Comparison of ENCODE assay signal across 16 mouse cellular contexts in genomic region chr12:99942441-99942840, GRCm38 (mm10). TPM values are rescaled to one million over a fixed set of nuclear protein-coding genes. Genes with fewer than 3 reads are reported as not detected.
DNase-seq lines count a peak whose midpoint lies in the region; TF ChIP-seq lines count a peak whose summit lies in the region.
"Had no signal": no experiment of that assay in that cellular context is flagged by ENCODE, and none has a peak within 500 bp of the region (broad histone marks: within the 10 kb centered on the region; RNA-seq: fewer than 3 reads in every experiment).

No protein-coding gene starts in this region.

- no peaks in the 10 kb centered on the region for H3K9me3 ChIP-seq in megakaryocyte, embryonic 14.5 days
- H3K9me3 ChIP-seq: forebrain, embryonic 10.5 days; hindbrain, embryonic 15.5 days; limb, embryonic 10.5 days had no signal

- no peak for TF ChIP-seq CTCF in spleen, adult 2 months (IDR thresholded peaks at IDR 0.05; ENCODE audit: extremely low read depth, insufficient read depth, insufficient read length, insufficient replicate concordance)

- 0 out of 2 replicates have a peak, but pooled peaks cover 3% of the 10 kb centered on the region for H3K36me3 ChIP-seq in spleen, adult 2 months (ENCODE audit: control insufficient read depth, insufficient read depth, low read length)
- H3K36me3 ChIP-seq in megakaryocyte, embryonic 14.5 days (replicated peaks; ENCODE audit: low read length): peaks cover 79% of the 10 kb centered on the region

- DNase-seq in heart, adult 11 months: peak; percentile 94
- DNase-seq in heart, postnatal 25 days (ENCODE audit: low spot score): no peak
- DNase-seq in spleen, adult 2 months (ENCODE audit: low read depth in 1 of 2, low spot score in 2 of 2): peak in 1 of 2 experiments; percentile 11
- DNase-seq in spleen, adult 12 weeks (ENCODE audit: low spot score): no peak
- no peak for DNase-seq in ovary, postnatal 14 days (ENCODE audit: low spot score)
- DNase-seq in urinary bladder, postnatal 10 days (ENCODE audit: low spot score): no peak
- DNase-seq in urinary bladder, postnatal 4 days (ENCODE audit: low spot score in 2 of 2): no peak
- DNase-seq: cerebellum, adult 2 months; kidney, adult 11 months; kidney, postnatal 14 days; thymus, adult 2 months had no signal

- H3K4me1 ChIP-seq in spleen, adult 2 months (ENCODE audit: control insufficient read depth, insufficient read depth, insufficient read length): peaks cover 6% of the 10 kb centered on the region; the same call in 1 of the 2 replicates
- peaks cover 58% of the 10 kb centered on the region for H3K4me1 ChIP-seq in megakaryocyte, embryonic 14.5 days
- H3K4me1 ChIP-seq: forebrain, embryonic 10.5 days; hindbrain, embryonic 15.5 days had no signal

- TF ChIP-seq POLR2A in spleen, adult 2 months (IDR thresholded peaks at IDR 0.05; ENCODE audit: low read depth, low read length): no peak

- H3K27ac ChIP-seq in spleen, adult 2 months (ENCODE audit: insufficient read depth, low read length): peak overlapping the region; percentile 19; the same call in 1 of the 2 replicates
- H3K27ac ChIP-seq: forebrain, embryonic 10.5 days; hindbrain, embryonic 15.5 days; limb, embryonic 10.5 days had no signal

- intact Hi-C loops in heart, postnatal 25 days (cut with DNase I): no loop called here

- no peaks in the 10 kb centered on the region for H3K27me3 ChIP-seq in spleen, adult 2 months (ENCODE audit: control insufficient read depth, insufficient read depth, low read length)
- no peaks in the 10 kb centered on the region for H3K27me3 ChIP-seq in megakaryocyte, embryonic 14.5 days (replicated peaks)
- H3K27me3 ChIP-seq: hindbrain, embryonic 15.5 days had no signal

- WGBS in spleen, adult 2 months: 19% methylated on average over 8 of the region's 8 CpGs

- no peak overlapping the region for H3K4me3 ChIP-seq in spleen, adult 2 months (ENCODE audit: extremely low read depth, insufficient read depth, insufficient read length)
- peak overlapping the region; percentile 80 for H3K4me3 ChIP-seq in megakaryocyte, embryonic 14.5 days (replicated peaks)
- H3K4me3 ChIP-seq: forebrain, embryonic 10.5 days; hindbrain, embryonic 15.5 days; limb, embryonic 10.5 days had no signal

RNA-seq across cellular contexts. Expression of gene Kcnk13, which starts 21.9 kb away (rescaled TPM):
- under 1 TPM; 0.22 to 0.36 TPM for total RNA-seq in heart, postnatal 25 days (2021)
- 2.8 and 3.4 TPM in 2 replicates for polyA plus RNA-seq in spleen, adult 2 months (2012; rRNA removed)
- 0.35 TPM in 1 of 2 replicates, not detected in the other for polyA plus RNA-seq in megakaryocyte, embryonic 14.5 days (2012; ENCODE audit: insufficient read depth, low replicate concordance)
- total RNA-seq: megakaryocyte-erythroid progenitor cell, adult 5-6 weeks had no signal

RNA-seq across cellular contexts. Expression of gene Tdp1, which starts 58.1 kb away (rescaled TPM):
- 10 to 100 TPM in 1 of 2 experiments, 1 to 10 TPM in 1; 8.8 to 10.1 TPM for total RNA-seq in heart, postnatal 25 days (2021)
- polyA plus RNA-seq in spleen, adult 2 months (2012; rRNA removed): 8.8 and 12.3 TPM in 2 replicates
- polyA plus RNA-seq in megakaryocyte, embryonic 14.5 days (2012; ENCODE audit: insufficient read depth, low replicate concordance): 6.7 and 6.9 TPM in 2 replicates

RNA-seq across cellular contexts. Expression of gene Efcab11, which starts 58.2 kb away (rescaled TPM):
- total RNA-seq in heart, postnatal 25 days (2021): under 1 TPM in 1 of 2 experiments, not detected in 1; 0.20 TPM
- 0.18 and 0.34 TPM in 2 replicates for polyA plus RNA-seq in spleen, adult 2 months (2012; rRNA removed)
- polyA plus RNA-seq in megakaryocyte, embryonic 14.5 days (2012; ENCODE audit: insufficient read depth, low replicate concordance): 4.5 TPM in 1 of 2 replicates, not detected in the other
